Mouse (Mus musculus) olfactory bulb, adult 2 months (tissue): ENCODE measurements around the gene Ube2d1. TPM values are rescaled to one million over a fixed set of nuclear protein-coding genes. Genes with fewer than 3 reads are reported as not detected.

ENCODE experiments used
- H3K27ac ChIP-seq: fragments of 200-500 bp; 2 replicates; pipeline ENCODE4 v1.5.1; 2012; ENCODE audit warnings: low read depth, low read length; ENCODE audit not compliant: insufficient read depth
- H3K4me1 ChIP-seq: fragments of 200-500 bp; 2 replicates; pipeline ENCODE4 v1.6.1; 2012; ENCODE audit warnings: low read length; ENCODE audit not compliant: control insufficient read depth, insufficient read depth
- H3K4me3 ChIP-seq: fragments of 200-500 bp; 2 replicates; pipeline ENCODE4 v1.5.1; 2012; ENCODE audit warnings: mild to moderate bottlenecking, low read depth, low read length, moderate library complexity; ENCODE audit not compliant: insufficient read depth
- CTCF ChIP-seq: fragments of 200-500 bp; IDR thresholded peaks from 2 replicates; pipeline ENCODE4 v1.5.1; 2012; ENCODE audit warnings: low read depth, mild to moderate bottlenecking, low read length, moderate library complexity; ENCODE audit not compliant: insufficient read depth
- POLR2A ChIP-seq: fragments of 200-500 bp; IDR thresholded peaks from 2 replicates; pipeline ENCODE4 v1.6.1; 2012; ENCODE audit warnings: mild to moderate bottlenecking, low read depth, low read length, moderate library complexity; ENCODE audit not compliant: insufficient read depth
- WGBS: fragments of 180-500 bp; shearing (Covaris S2); methylation state at CpG from one replicate; pipeline ENCODE4 v1.1.7; 2018; 5-methylcytosine and 5-hydroxymethylcytosine counted together
- polyA plus RNA-seq: library from polyadenylated mRNA; stranded (reverse); fragments of >200 nt; gene quantifications from 2 replicates; pipeline ENCODE4 v1.2.4, GENCODE M21; 2012; ENCODE audit warnings: low replicate concordance; ENCODE audit not compliant: missing spikeins, insufficient read depth, insufficient read length

The Ube2d1 gene
- polyA plus RNA-seq, 1 experiment: not detected

DNA sequence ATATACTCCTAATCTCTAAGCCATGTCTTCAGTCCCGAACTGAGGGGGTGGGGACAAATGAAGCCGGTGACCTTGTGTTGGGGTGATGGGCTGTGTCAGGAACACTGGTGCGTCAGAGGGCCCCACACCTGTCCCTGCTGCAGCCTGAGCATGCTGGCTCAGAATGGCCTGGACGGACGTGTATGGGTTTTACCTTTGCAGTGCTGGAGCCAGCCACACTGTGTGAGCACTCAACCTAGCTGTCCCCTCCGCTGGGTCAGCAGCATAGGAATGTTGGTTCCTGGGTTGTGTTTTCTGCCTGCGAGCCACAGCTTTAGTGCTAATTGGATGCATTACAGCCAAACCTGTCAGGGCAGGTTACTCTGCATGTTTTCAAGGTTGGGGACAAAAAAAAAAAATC lies 41.1 kb upstream of the Ube2d1 start:
- WGBS: 87% methylated on average over 7 of the region's 7 CpGs
- Histone ChIP-seq H3K27ac (no peak overlapping the region), H3K4me3 (no peak overlapping the region), H3K4me1 (peaks cover under 1% of the 10 kb centered on the region; the same call in 1 of the 2 replicates)
- TF ChIP-seq CTCF (no peak), POLR2A (no peak)

DNA sequence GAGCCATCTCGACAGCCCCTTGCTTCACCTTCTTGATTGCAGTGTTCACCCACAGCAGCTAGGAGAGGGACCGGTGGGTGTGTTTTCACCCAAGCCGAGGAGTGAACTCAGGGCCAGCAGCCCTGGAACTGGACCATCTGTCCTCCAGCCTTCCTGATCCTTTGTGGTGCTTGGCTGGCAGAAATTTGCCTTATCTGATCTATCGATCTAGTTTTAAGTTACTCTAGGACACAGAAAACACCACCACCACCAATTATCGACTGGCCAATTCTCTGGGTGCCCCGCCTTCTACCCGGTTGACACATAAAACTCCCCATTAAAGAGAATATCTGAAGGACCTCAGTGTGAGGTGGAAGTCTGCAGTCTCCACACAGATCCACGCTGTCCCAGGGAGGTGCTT lies 38.6 kb upstream of the Ube2d1 start:
- 83% methylated on average over 8 of the region's 8 CpGs for WGBS
- Histone ChIP-seq H3K4me1 (peaks cover 2% of the 10 kb centered on the region; the same call in 1 of the 2 replicates), H3K27ac (no peak overlapping the region)

DNA sequence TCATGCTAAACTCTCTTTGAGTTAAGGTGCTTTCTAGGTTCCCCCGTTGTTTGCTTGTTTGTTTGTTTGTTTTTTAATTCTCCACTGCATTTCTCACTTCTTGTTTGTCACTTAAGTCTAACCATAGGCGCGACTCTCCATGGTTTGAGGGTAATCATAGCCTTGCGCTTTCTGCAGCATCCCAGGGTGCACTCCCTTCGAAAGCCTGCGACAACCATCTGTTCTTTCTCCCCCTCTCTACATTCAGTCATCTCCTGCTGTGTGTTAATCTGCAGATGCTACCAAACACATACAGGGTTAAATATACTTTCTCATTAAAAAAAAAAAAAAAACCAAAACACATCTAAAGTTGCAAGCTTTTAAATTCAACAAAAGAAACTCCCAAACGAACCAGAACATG lies 31.4 kb upstream of the Ube2d1 start:
- H3K4me3 ChIP-seq: no peak overlapping the region
- no peak for TF ChIP-seq CTCF
- TF ChIP-seq POLR2A: no peak
- 33% methylated on average over 7 of the region's 7 CpGs for WGBS
- H3K4me1 ChIP-seq: peaks cover 6% of the 10 kb centered on the region
- H3K27ac ChIP-seq: no peak overlapping the region

More for the DNA sequence above, 38.6 kb upstream of the Ube2d1 start:
- H3K4me3 ChIP-seq: no peak overlapping the region
- TF ChIP-seq POLR2A (no peak), CTCF (no peak)

DNA sequence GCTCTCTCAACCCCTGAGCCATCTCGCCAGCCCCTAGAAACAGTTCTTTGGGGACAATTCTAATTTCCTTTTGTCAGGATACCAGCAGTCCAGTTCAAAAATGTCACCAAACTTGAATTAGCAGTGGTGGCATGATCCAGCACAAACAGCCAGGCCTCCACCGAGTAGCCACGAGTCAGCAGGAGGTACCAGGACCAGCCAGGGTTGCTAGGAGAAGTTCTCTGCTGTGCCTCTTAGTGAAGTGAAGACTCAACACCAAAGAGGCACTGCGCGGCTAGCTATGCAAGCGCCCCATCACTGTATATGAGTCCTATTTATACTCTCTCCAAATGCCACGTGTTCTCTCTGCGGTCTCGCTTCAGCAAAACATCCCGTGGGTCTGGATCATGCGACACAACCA lies 31.0 kb upstream of the Ube2d1 start:
- WGBS: 35% methylated on average over 11 of the region's 11 CpGs
- peaks cover 5% of the 10 kb centered on the region for H3K4me1 ChIP-seq
- H3K27ac ChIP-seq: no peak overlapping the region
- H3K4me3 ChIP-seq: no peak overlapping the region
- no peak for TF ChIP-seq CTCF
- TF ChIP-seq POLR2A: no peak

DNA sequence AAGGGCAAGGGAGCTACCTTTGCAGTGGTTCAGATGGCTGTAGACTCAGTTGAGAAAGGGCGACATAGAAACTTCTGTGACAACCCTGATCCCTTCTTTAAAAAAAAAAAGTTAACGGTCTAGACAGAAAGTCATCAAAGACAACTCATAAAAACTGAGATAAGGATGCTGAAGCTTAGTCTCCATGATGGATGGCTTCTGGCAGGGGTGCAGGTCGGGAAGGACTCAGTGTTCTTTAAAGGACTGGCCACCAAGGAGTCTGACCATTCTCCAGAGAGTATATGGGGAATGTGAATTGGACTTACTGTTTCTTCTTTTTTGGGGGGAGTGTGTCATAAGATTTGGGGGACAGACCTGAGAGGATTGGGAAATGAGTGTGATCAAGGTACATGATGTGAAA lies 29.5 kb upstream of the Ube2d1 start:
- TF ChIP-seq CTCF (no peak), POLR2A (no peak)
- peaks cover 4% of the 10 kb centered on the region for H3K4me1 ChIP-seq
- no peak overlapping the region for H3K4me3 ChIP-seq

DNA sequence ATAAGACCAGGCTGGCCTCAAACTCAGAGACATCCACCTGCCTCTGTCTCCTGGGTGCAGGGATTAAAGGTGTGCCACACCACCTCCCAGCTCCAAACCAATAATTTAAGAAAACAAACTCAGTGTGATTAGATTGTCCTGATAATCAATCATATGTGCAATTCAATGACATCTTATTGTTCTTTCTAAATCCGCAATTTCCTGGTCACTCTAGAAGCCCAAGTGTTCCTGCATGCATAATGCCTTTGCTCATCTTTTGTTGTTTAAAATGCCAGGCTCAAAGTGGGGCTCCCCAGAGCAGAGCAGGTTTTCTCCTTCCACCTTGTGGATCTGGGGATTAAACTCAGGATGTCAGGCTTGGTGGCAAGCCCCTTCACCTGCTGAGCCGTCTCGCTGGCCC lies 25.2 kb upstream of the Ube2d1 start:
- WGBS: 80% methylated on average over 3 of the region's 3 CpGs

More for the DNA sequence above, 29.5 kb upstream of the Ube2d1 start:
- H3K27ac ChIP-seq: no peak overlapping the region
- WGBS: 90% methylated on average over 3 of the region's 3 CpGs

DNA sequence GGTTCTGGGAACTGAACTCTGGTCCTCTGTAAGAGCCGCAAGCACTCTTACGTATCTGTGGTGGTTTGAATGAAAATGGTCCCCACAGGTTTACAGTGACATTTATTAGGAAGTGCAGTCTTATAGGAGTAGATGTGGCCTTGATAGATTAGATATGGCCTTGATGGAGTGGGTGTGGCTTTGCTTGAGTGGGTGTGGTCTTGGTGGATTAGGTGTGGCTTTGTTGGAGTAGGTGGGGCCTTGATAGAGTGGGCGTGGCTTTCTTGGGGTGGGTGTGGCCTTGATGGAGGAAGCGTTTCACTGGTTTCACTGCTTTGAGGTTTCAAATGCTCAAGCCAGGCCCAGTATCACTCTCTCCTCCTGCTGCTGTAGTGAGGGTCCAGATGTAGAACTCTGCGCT lies 23.1 kb upstream of the Ube2d1 start:
- WGBS: 94% methylated on average over 5 of the region's 5 CpGs
- TF ChIP-seq CTCF (no peak), POLR2A (no peak)
- H3K4me3 ChIP-seq: no peak overlapping the region
- no peaks in the 10 kb centered on the region for H3K4me1 ChIP-seq
- H3K27ac ChIP-seq: no peak overlapping the region

More for the DNA sequence above, 25.2 kb upstream of the Ube2d1 start:
- H3K27ac ChIP-seq: no peak overlapping the region
- TF ChIP-seq CTCF: no peak
- no peaks in the 10 kb centered on the region for H3K4me1 ChIP-seq
- H3K4me3 ChIP-seq: no peak overlapping the region

DNA sequence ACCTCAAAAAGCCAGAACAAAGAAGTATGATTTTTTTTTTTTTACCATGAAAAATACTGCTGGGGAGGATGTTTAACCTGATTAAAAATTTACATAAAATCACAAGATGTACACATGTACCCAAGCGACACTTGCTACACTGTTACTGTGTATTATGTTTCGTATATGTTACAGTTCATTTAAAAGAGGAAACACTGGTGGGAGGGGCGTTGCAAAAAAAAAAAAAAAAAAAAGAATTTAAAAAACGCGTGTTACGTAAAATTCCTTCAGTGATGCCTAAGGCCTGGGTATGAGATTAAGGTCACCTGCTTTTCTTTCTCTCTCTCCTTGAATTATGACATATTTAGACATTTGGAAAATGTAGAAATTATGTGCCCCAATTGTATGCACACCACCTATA lies 21.7 kb upstream of the Ube2d1 start:
- TF ChIP-seq POLR2A (no peak), CTCF (no peak)
- no peak overlapping the region for H3K27ac ChIP-seq
- no peak overlapping the region for H3K4me3 ChIP-seq
- H3K4me1 ChIP-seq: no peaks in the 10 kb centered on the region
- WGBS: 83% methylated on average over 6 of the region's 6 CpGs

DNA sequence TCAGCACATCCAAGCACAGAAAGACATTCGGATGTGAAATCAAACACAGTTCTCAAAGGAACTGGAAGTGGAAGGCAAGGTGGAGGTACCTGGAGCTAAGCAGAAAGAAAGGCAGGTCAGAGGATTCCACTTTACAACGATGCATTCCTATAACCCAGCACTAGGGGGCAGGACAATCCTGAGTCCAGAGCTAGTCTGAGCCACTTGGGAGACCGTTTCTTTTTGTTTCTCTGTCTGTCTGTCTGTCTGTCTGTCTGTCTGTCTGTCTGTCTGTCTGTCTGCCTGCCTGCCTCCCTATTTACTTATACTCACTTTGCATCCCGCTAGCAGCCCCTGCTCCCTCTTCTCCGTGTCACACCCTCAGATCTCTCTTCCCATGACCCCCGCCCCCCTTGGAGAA lies 21.1 kb upstream of the Ube2d1 start:
- Histone ChIP-seq H3K4me3 (no peak overlapping the region), H3K4me1 (no peaks in the 10 kb centered on the region), H3K27ac (no peak overlapping the region)
- TF ChIP-seq POLR2A (no peak), CTCF (peak; percentile 25; the same call in 1 of the 2 replicates)
- WGBS: 26% methylated on average over 6 of the region's 6 CpGs

DNA sequence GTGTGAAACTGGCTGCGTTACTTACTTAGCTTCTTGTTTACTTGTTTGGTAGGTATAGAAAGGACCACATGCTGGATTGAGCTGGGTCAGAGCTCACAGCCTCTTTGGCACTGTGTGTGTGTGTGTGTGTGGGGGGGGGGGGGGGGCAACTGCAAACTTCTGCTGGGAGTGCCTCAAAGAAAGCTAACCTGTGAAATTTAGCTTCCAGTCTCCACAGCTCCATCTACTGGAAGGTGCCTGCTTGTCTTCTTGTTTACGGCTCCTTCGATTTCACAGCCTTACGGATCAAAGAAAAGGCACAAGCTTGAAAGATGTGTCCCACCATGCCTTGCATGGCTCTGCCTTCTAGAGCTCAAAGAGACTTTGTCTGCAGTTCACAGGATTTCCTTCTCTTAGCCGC lies 17.4 kb upstream of the Ube2d1 start:
- no peak for TF ChIP-seq POLR2A
- no peak for TF ChIP-seq CTCF
- 28% methylated on average over 5 of the region's 5 CpGs for WGBS
- no peaks in the 10 kb centered on the region for H3K4me1 ChIP-seq
- H3K4me3 ChIP-seq: no peak overlapping the region
- H3K27ac ChIP-seq: no peak overlapping the region
